Mouse (Mus musculus): Measurements from ENCODE around the gene Klk1b21.
"Not testable (repeated sequence)": the region's sequence is repeated elsewhere in the genome, so short reads cannot be mapped to it uniquely, and the experiment has no call there.

Gene Klk1b21

GRCm38 (mm10) chr7:44102028-44102427 lies at the start of gene Klk1b21:
Gene Klk1b21 (plus strand): TSS chr7:44102328.
- not testable (repeated sequence) for DNase-seq

DNA sequence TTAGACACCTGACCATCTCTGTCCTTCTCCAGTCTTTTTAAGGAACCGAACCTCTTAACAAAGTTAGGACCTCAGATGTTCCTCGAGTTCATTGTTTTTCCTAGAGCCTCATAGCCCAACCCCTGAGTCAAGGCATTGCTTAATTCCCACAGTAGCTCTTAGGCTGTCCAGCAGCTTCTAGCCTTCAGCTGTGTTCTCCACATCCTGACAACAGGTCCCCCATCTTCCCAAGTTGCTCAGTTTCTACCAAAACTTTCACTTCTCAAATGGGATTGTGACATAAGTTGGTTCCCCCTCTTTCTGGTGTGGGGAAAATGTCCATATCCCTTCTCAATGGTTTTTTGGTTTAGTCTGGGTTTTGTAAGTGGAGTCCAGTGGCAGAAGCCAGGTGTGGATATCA lies 30.0 kb upstream of the Klk1b21 start:
- no peak for DNase-seq

- DNase-seq: no peak
These were observed 24.4 kb upstream of the Klk1b21 start for GRCm38 (mm10) chr7:44077703-44078102.

GRCm38 (mm10) chr7:44096111-44096510 lies 6.0 kb upstream of the Klk1b21 start:
- DNase-seq: no peak

GRCm38 (mm10) chr7:44112373-44112772 lies 10.2 kb downstream of the Klk1b21 start, which contains the start of gene Klk1b22:
Gene Klk1b22 (plus strand): TSS chr7:44112673.
- no peak for DNase-seq

- DNase-seq: no peak
These were observed 21.3 kb downstream of the Klk1b21 start for GRCm38 (mm10) chr7:44123445-44123844.

DNA sequence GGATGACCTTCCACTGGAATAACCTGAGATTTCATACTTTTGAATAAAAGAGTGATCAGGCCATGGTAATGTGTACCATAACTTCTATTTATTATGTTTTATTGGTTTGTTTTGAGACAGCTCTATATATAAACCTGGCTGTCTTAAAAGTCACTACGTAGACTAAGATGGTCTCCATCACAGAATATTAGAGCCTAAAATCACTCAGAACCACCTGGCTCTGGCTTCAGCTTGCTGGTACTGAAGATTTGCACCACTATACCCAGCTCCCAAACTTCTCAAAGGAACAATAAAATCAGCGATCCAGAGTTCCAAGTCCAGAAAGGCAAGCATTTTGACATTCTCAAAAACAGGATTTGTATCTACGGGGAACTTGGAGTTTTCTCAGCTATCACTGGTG lies 34.3 kb downstream of the Klk1b21 start, which contains the start of gene Klk1b16:
Klk1b16 (plus strand) TSS at position 301 of the 400 bp plus-strand sequence.
- DNase-seq: no peak

All from kidney, adult 11 months (tissue).